Mouse (Mus musculus): ENCODE data around the gene Gm17949. TPM values are rescaled to one million over a fixed set of nuclear protein-coding genes. Genes with fewer than 3 reads are reported as not detected.

Gm17949 gene
- polyA plus RNA-seq, 1 experiment from 2014 or later, result 0.38 TPM

GRCm38 (mm10) chr17:56982013-56982412 lies 29.3 kb upstream of the Gm17949 start, which contains the start of gene Acer1:
Gene Acer1 (minus strand): TSS chr17:56982126.
- Histone ChIP-seq H3K9ac (ENCODE audit: low read depth, low read length) (no peak within 1 kb of the TSS), H3K27me3 (ENCODE audit: insufficient read depth, low read length) (no peaks in the 10 kb centered on the region), H3K27ac (no peak within 1 kb of the TSS), H3K4me1 (replicated peaks; ENCODE audit: insufficient read depth, low read length) (no peaks in the 10 kb centered on the region), H3K4me2 (ENCODE audit: low read length) (no peak within 1 kb of the TSS), H3K4me3 (replicated peaks; ENCODE audit: low read depth, low read length) (no peak within 1 kb of the TSS), H3K36me3 (ENCODE audit: insufficient read depth, low read length) (no peaks in the 10 kb centered on the region), H3K9me3 (replicated peaks; ENCODE audit: low read length) (no peaks in the 10 kb centered on the region)
- DNase-seq (ENCODE audit: low spot score) (no peak), ATAC-seq (replicated peaks; ENCODE audit: low FRiP score, low read depth) (no peak)
- WGBS, result 88% methylated on average over 5 of the region's 5 CpGs
- TF ChIP-seq CTCF (IDR thresholded peaks at IDR 0.05; ENCODE audit: low read depth), result no peak

DNA sequence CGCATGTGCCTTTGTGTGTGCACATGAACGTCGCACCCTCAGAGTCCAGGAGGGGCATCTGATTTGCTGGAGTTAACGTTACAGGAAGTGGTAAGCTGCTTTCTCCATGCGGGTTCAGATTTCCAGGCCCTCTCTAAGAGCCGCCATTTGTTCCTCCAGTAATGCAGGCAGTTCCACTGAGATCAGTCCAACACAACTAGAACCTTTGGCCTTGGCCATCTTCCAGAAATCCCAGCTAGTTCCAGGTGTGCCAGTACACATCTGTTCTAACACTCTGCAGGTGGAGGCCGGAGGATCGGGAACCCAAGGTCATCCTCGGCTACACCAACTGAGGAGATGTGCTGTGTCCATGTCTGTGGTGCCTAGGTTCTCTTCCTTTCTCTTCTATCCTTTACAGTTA lies 26.4 kb upstream of the Gm17949 start:
- no peak overlapping the region for H3K27ac ChIP-seq
- ATAC-seq (replicated peaks; ENCODE audit: low FRiP score, low read depth), result no peak
- no peak overlapping the region for H3K4me3 ChIP-seq (replicated peaks; ENCODE audit: low read depth, low read length)
- 74% methylated on average over 9 of the region's 9 CpGs for WGBS
- H3K27me3 ChIP-seq (ENCODE audit: insufficient read depth, low read length), result no peaks in the 10 kb centered on the region
- no peak for TF ChIP-seq CTCF (IDR thresholded peaks at IDR 0.05; ENCODE audit: low read depth)
- no peaks in the 10 kb centered on the region for H3K36me3 ChIP-seq (ENCODE audit: insufficient read depth, low read length)
- H3K4me2 ChIP-seq (ENCODE audit: low read length), result no peak overlapping the region
- DNase-seq (ENCODE audit: low spot score), result no peak
- no peaks in the 10 kb centered on the region for H3K4me1 ChIP-seq (replicated peaks; ENCODE audit: insufficient read depth, low read length)
- no peak overlapping the region for H3K9ac ChIP-seq (ENCODE audit: low read depth, low read length)
- H3K9me3 ChIP-seq (replicated peaks; ENCODE audit: low read length), result no peaks in the 10 kb centered on the region

DNA sequence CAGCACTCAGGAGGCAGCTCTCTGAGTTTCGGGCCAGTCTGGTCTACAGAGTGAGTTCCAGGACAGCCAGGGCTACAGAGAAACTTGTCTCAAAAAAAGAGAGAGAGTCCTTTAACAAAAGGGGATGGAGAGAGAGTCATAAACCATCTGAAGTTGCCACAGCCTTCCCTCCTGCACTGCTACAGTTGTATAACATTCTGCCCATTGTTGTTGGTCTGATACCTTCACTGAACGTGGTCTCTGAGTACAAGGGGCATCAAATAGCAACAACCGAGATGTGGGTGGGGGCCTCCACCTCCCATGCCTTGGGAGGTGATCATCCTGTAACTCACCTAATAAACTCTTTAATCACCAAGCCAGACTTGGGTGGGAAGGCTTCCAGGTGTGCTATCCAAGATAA lies 25.6 kb upstream of the Gm17949 start:
- Histone ChIP-seq H3K36me3 (ENCODE audit: insufficient read depth, low read length) (no peaks in the 10 kb centered on the region), H3K9me3 (replicated peaks; ENCODE audit: low read length) (no peaks in the 10 kb centered on the region), H3K27me3 (ENCODE audit: insufficient read depth, low read length) (no peaks in the 10 kb centered on the region), H3K9ac (ENCODE audit: low read depth, low read length) (no peak overlapping the region), H3K4me2 (ENCODE audit: low read length) (no peak overlapping the region), H3K27ac (no peak overlapping the region), H3K4me3 (replicated peaks; ENCODE audit: low read depth, low read length) (no peak overlapping the region), H3K4me1 (replicated peaks; ENCODE audit: insufficient read depth, low read length) (no peaks in the 10 kb centered on the region)
- 58% methylated on average over 3 of the region's 3 CpGs for WGBS
- no peak for TF ChIP-seq CTCF (IDR thresholded peaks at IDR 0.05; ENCODE audit: low read depth)
- DNase-seq (ENCODE audit: low spot score), result no peak
- no peak for ATAC-seq (replicated peaks; ENCODE audit: low FRiP score, low read depth)

GRCm38 (mm10) chr17:56986105-56986805 lies 25.0 kb upstream of the Gm17949 start:
- no peaks in the 10 kb centered on the region for H3K36me3 ChIP-seq (ENCODE audit: insufficient read depth, low read length)
- peaks cover 5% of the 10 kb centered on the region; the same call in 1 of the 2 replicates for H3K4me1 ChIP-seq (replicated peaks; ENCODE audit: insufficient read depth, low read length)
- ATAC-seq (replicated peaks; ENCODE audit: low FRiP score, low read depth) (no peak), DNase-seq (ENCODE audit: low spot score) (no peak)
- TF ChIP-seq CTCF (IDR thresholded peaks at IDR 0.05; ENCODE audit: low read depth), result no peak
- H3K4me2 ChIP-seq (ENCODE audit: low read length), result no peak overlapping the region
- 90% methylated on average over 3 of the region's 3 CpGs for WGBS
- H3K27me3 ChIP-seq (ENCODE audit: insufficient read depth, low read length), result no peaks in the 10 kb centered on the region
- H3K9me3 ChIP-seq (replicated peaks; ENCODE audit: low read length), result no peaks in the 10 kb centered on the region
- H3K9ac ChIP-seq (ENCODE audit: low read depth, low read length), result no peak overlapping the region
- H3K27ac ChIP-seq, result no peak overlapping the region
- no peak overlapping the region for H3K4me3 ChIP-seq (replicated peaks; ENCODE audit: low read depth, low read length)

- Histone ChIP-seq H3K9me3 (replicated peaks; ENCODE audit: low read length) (no peaks in the 10 kb centered on the region), H3K36me3 (ENCODE audit: insufficient read depth, low read length) (peaks cover 7% of the 10 kb centered on the region), H3K4me1 (replicated peaks; ENCODE audit: insufficient read depth, low read length) (peaks cover 6% of the 10 kb centered on the region; the same call in 1 of the 2 replicates), H3K27ac (no peak overlapping the region), H3K27me3 (ENCODE audit: insufficient read depth, low read length) (no peaks in the 10 kb centered on the region), H3K4me3 (replicated peaks; ENCODE audit: low read depth, low read length) (no peak overlapping the region), H3K4me2 (ENCODE audit: low read length) (no peak overlapping the region), H3K9ac (ENCODE audit: low read depth, low read length) (no peak overlapping the region)
- WGBS, result 85% methylated on average over 7 of the region's 7 CpGs
- ATAC-seq (replicated peaks; ENCODE audit: low FRiP score, low read depth) (no peak), DNase-seq (ENCODE audit: low spot score) (no peak)
- TF ChIP-seq CTCF (IDR thresholded peaks at IDR 0.05; ENCODE audit: low read depth), result peak; percentile 41
These were observed 22.8 kb upstream of the Gm17949 start for GRCm38 (mm10) chr17:56988441-56988840.

DNA sequence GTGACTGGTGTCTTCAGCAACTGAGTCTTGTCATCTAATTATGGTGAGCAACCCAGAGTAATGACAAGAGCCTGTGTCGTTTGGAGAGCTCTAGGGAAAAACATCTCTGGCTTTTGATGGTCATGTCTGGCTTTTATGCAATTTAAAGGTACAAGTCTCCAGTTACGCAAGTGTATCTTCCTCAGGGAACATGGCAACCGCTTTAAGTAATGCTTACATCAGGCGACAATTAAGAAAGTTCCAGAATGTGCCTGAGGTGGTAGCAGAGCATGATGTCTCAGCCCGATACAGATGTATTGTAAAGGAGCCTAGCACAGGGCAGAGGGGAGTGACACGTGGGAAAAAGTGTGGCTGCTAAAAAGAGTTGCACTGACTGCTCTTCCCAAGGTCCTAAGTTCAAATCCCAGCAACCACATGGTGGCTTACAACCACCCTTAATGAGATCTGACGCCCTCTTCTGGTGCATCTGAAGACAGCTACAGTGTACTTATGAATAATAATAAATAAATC lies 22.3 kb upstream of the Gm17949 start:
- Histone ChIP-seq H3K9me3 (replicated peaks; ENCODE audit: low read length) (no peaks in the 10 kb centered on the region), H3K4me1 (replicated peaks; ENCODE audit: insufficient read depth, low read length) (peaks cover 6% of the 10 kb centered on the region; the same call in 1 of the 2 replicates), H3K27ac (no peak overlapping the region), H3K36me3 (ENCODE audit: insufficient read depth, low read length) (peaks cover 13% of the 10 kb centered on the region), H3K27me3 (ENCODE audit: insufficient read depth, low read length) (no peaks in the 10 kb centered on the region), H3K4me3 (replicated peaks; ENCODE audit: low read depth, low read length) (peak overlapping the region; percentile 62; the same call in 1 of the 2 replicates), H3K4me2 (ENCODE audit: low read length) (peak overlapping the region; percentile 89), H3K9ac (ENCODE audit: low read depth, low read length) (peak overlapping the region; percentile 66; the same call in 1 of the 2 replicates)
- no peak for DNase-seq (ENCODE audit: low spot score)
- WGBS, result 72% methylated on average over 7 of the region's 7 CpGs
- TF ChIP-seq CTCF (IDR thresholded peaks at IDR 0.05; ENCODE audit: low read depth), result peak; percentile 30; the same call in 1 of the 2 replicates
- no peak for ATAC-seq (replicated peaks; ENCODE audit: low FRiP score, low read depth)
